Mouse (Mus musculus) C2C12 (cell line): ENCODE measurements around the gene Hist1h2bk.

ENCODE experiments used
- CTCF ChIP-seq: IDR thresholded peaks from one replicate; pipeline ENCODE4 v1.5.1; 2011; ENCODE audit not compliant: control insufficient read depth, insufficient read depth, insufficient read length
- MAX ChIP-seq: IDR thresholded peaks from one replicate; pipeline ENCODE4 v1.6.1; 2011; ENCODE audit warnings: mild to moderate bottlenecking, control low read depth
- MYOD1 ChIP-seq: IDR thresholded peaks from one replicate; pipeline ENCODE4 v1.6.1; 2011; ENCODE audit warnings: low read depth; ENCODE audit not compliant: control insufficient read depth, insufficient read length
- MYOG ChIP-seq: IDR thresholded peaks from one replicate; pipeline ENCODE4 v1.6.1; 2011; ENCODE audit not compliant: control insufficient read depth, insufficient read length; ENCODE audit errors: extremely low read depth
- USF1 ChIP-seq: IDR thresholded peaks from one replicate; pipeline ENCODE4 v1.6.1; 2011; ENCODE audit warnings: low read depth, mild to moderate bottlenecking, control low read depth, moderate library complexity

DNA sequence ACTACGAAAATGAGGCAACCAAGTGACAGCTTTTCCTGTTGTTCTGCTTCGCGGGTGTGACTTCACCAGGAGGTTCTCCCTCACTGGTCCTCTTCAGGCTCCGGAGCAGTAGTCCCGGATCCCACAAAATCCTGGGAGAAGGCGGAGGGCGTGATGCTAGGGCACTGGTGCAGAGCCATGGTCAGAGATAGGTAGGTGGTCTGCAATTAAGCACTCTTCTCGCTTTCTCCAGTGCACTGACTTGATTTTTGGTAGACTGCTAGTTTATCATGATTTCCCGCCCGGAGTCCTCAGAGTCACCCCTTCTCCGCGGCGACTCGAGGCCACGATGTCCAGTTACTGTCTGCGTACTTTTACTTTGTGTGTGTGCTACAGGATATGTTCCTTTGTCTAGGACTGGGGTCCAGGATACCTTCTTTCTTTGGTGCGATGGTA, 21.2 kb upstream of the Hist1h2bk start:
- no peak for TF ChIP-seq CTCF
- TF ChIP-seq MYOG: no peak
- no peak for TF ChIP-seq USF1
- no peak for TF ChIP-seq MAX
- no peak for TF ChIP-seq MYOD1
